Mouse (Mus musculus) lung, adult 18-20 months (tissue): ENCODE measurements at regions not wholly inside any gene's neighbourhood (a gene's known extent, or its start where the extent isn't known, plus 50 kb on each side); places are given as distances from the start of the nearest gene placed in this dataset.

Experiments
- DNase-seq, 2 experiments: peaks; one replicate each; pipeline ENCODE4 v3.0.0; 2022; ENCODE audit warnings: mixed read lengths in 2 of 2

GRCm38 (mm10) chr6:52105031-52105593 lies 53.0 kb downstream of the Hoxa1 start:
- DNase-seq, result no peak

- no peak for DNase-seq
Observed at GRCm38 (mm10) chr6:52104141-52104540, 54.0 kb downstream of the Hoxa1 start.

- DNase-seq, result no peak
Observed at GRCm38 (mm10) chr6:52103661-52104060, 54.5 kb downstream of the Hoxa1 start.

- DNase-seq, result peak; percentile 17 to 20
Observed at GRCm38 (mm10) chr6:52102699-52103098, 55.4 kb downstream of the Hoxa1 start.

- DNase-seq, result peak; percentile 24 to 33
Observed at GRCm38 (mm10) chr6:52102179-52102578, 55.9 kb downstream of the Hoxa1 start.

GRCm38 (mm10) chr6:52101209-52101608 lies 56.9 kb downstream of the Hoxa1 start:
- no peak for DNase-seq

GRCm38 (mm10) chr6:52098851-52099250 lies 59.3 kb downstream of the Hoxa1 start:
- DNase-seq, result no peak

- no peak for DNase-seq
Observed at GRCm38 (mm10) chr6:52095575-52095974, 62.5 kb downstream of the Hoxa1 start.

GRCm38 (mm10) chr6:52091445-52091844 lies 66.7 kb downstream of the Hoxa1 start:
- DNase-seq, result peak; percentile 8 to 17

- peak in 1 of 2 experiments; percentile 33 for DNase-seq
Observed at GRCm38 (mm10) chr6:52085932-52086643, 72.0 kb downstream of the Hoxa1 start.

GRCm38 (mm10) chr6:52084622-52085021 lies 72.3 kb upstream of the Skap2 start:
- no peak for DNase-seq

- no peak for DNase-seq
Observed at GRCm38 (mm10) chr6:52079501-52079900, 67.2 kb upstream of the Skap2 start.

GRCm38 (mm10) chr6:52078530-52079340 lies 66.4 kb upstream of the Skap2 start:
- DNase-seq, result no peak

GRCm38 (mm10) chr6:52076179-52076932 lies 64.0 kb upstream of the Skap2 start:
- DNase-seq, result no peak

GRCm38 (mm10) chr6:52074904-52075303 lies 62.6 kb upstream of the Skap2 start:
- DNase-seq, result no peak

GRCm38 (mm10) chr6:52067151-52067550 lies 54.8 kb upstream of the Skap2 start:
- no peak for DNase-seq

GRCm38 (mm10) chr6:52065652-52066051 lies 53.3 kb upstream of the Skap2 start:
- no peak for DNase-seq

GRCm38 (mm10) chr6:52064176-52065015 lies 52.0 kb upstream of the Skap2 start:
- DNase-seq, result peak; percentile 26 to 43
